Mouse (Mus musculus) adrenal gland, adult 18-20 months (tissue): Measurements from ENCODE around the gene Clec1a. TPM values are rescaled to one million over a fixed set of nuclear protein-coding genes. Genes with fewer than 3 reads are reported as not detected.

Source experiments
- DNase-seq, 2 experiments: peaks; one replicate each; pipeline ENCODE4 v3.0.0; 2021 to 2022; ENCODE audit warnings: low spot score in 2 of 2
- total RNA-seq, 2 experiments: library from RNA; stranded (reverse); gene quantifications; 1 replicate in 1 of 2; 2 replicates in 1 of 2; pipeline ENCODE4 v1.2.3; 2021

The Clec1a gene
- total RNA-seq, 2 experiments from 2014 or later = 4.0 to 4.5 TPM

- no peak for DNase-seq
These were observed 44.5 kb downstream of the Clec1a start for GRCm38 (mm10) chr6:129407324-129407723.

- no peak for DNase-seq
These were observed 45.8 kb downstream of the Clec1a start for GRCm38 (mm10) chr6:129405999-129406398.

GRCm38 (mm10) chr6:129403391-129403790, 48.4 kb downstream of the Clec1a start:
- no peak for DNase-seq

GRCm38 (mm10) chr6:129402404-129402803, 49.4 kb downstream of the Clec1a start:
- no peak for DNase-seq

- peak in 1 of 2 experiments; percentile 33 for DNase-seq
These were observed 51.9 kb downstream of the Clec1a start for GRCm38 (mm10) chr6:129399945-129400344.

GRCm38 (mm10) chr6:129396997-129397396, 54.8 kb downstream of the Clec1a start, which contains the start of gene Clec1b:
Clec1b (plus strand) TSS chr6:129397297.
- DNase-seq = no peak

- DNase-seq = no peak
These were observed 58.1 kb downstream of the Clec1a start for GRCm38 (mm10) chr6:129393732-129394131.

GRCm38 (mm10) chr6:129393087-129393720, 58.6 kb downstream of the Clec1a start:
- DNase-seq = no peak

GRCm38 (mm10) chr6:129385774-129386173, 66.0 kb downstream of the Clec1a start, which contains the start of gene Clec12b:
Clec12b (minus strand) TSS chr6:129385874.
- DNase-seq = no peak

- DNase-seq = no peak
These were observed 66.8 kb downstream of the Clec1a start for GRCm38 (mm10) chr6:129385000-129385399.

- no peak for DNase-seq
These were observed 68.3 kb downstream of the Clec1a start for GRCm38 (mm10) chr6:129383466-129383865.

GRCm38 (mm10) chr6:129381736-129382135, 70.1 kb downstream of the Clec1a start:
- no peak for DNase-seq

GRCm38 (mm10) chr6:129380454-129380853, 71.3 kb downstream of the Clec1a start:
- DNase-seq = no peak

- DNase-seq = no peak
These were observed 76.8 kb downstream of the Clec1a start for GRCm38 (mm10) chr6:129374937-129375471.

Other genes starting within 250 kb of the Clec1a start
- gene Cd69, start 176.6 kb downstream of the Clec1a start, total RNA-seq = under 1 TPM in 1 of 2 experiments, not detected in 1; 0.42 TPM
- gene 4922502D21Rik, start 120.2 kb downstream of the Clec1a start, total RNA-seq = not detected
- gene Clec12a, start 109.3 kb downstream of the Clec1a start, total RNA-seq = 1 to 10 TPM in 1 of 2 experiments, under 1 TPM in 1; 0.70 to 3.4 TPM
- under 1 TPM; 0.22 to 0.30 TPM for gene Clec12b, start 66.1 kb downstream of the Clec1a start, total RNA-seq
- 1 to 10 TPM; 1.4 to 2.0 TPM for gene Clec1b, start 54.7 kb downstream of the Clec1a start, total RNA-seq
- gene Clec9a, start 43.1 kb downstream of the Clec1a start, total RNA-seq = 1 to 10 TPM in 1 of 2 experiments, under 1 TPM in 1; 0.53 to 1.6 TPM
- gene Olr1, start 55.2 kb upstream of the Clec1a start, total RNA-seq = under 1 TPM in 1 of 2 experiments, not detected in 1; 0.80 TPM
- gene Tmem52b, start 60.6 kb upstream of the Clec1a start, total RNA-seq = not detected
- gene Gabarapl1, start 81.2 kb upstream of the Clec1a start, total RNA-seq = 100 to 1,000 TPM; 283 to 313 TPM
- gene Klre1, start 125.9 kb upstream of the Clec1a start, total RNA-seq = under 1 TPM in 1 of 2 experiments, not detected in 1; 0.22 TPM
- gene Klrd1, start 139.8 kb upstream of the Clec1a start, total RNA-seq = under 1 TPM; 0.66 to 0.70 TPM
- under 1 TPM; 0.96 TPM for gene Klrk1, start 171.9 kb upstream of the Clec1a start, total RNA-seq
- under 1 TPM in 1 of 2 experiments, not detected in 1; 0.63 TPM for gene Klrc3, start 191.3 kb upstream of the Clec1a start, total RNA-seq
- gene Klrc2, start 208.7 kb upstream of the Clec1a start, total RNA-seq = under 1 TPM; 0.17 to 0.42 TPM
- under 1 TPM; 0.33 to 0.77 TPM for gene Klrc1, start 227.0 kb upstream of the Clec1a start, total RNA-seq